Mouse (Mus musculus) hindbrain, postnatal 0 days (tissue): ENCODE data around the gene Fuca1. TPM values are rescaled to one million over a fixed set of nuclear protein-coding genes. Genes with fewer than 3 reads are reported as not detected.

ENCODE experiments used
- ATAC-seq: fragments of 200-750 bp; cut with Nextera tagmentation; 2 replicates; pipeline ENCODE4 v1.8.0; 2017; ENCODE audit warnings: mild to moderate bottlenecking, moderate TSS enrichment, moderate library complexity
- DNase-seq: peaks from one replicate; pipeline ENCODE4 v3.0.0-alpha.2; 2015; ENCODE audit warnings: low spot score
- H3K27ac ChIP-seq: fragments of 300-500 bp; sonication (generic); 2 replicates; pipeline ENCODE4 v1.5.1; 2014; ENCODE audit warnings: mild to moderate bottlenecking
- H3K27me3 ChIP-seq: fragments of 300-500 bp; sonication (generic); 2 replicates; pipeline ENCODE4 v1.6.1; 2014; ENCODE audit warnings: low read length, mixed read lengths; ENCODE audit not compliant: insufficient read depth
- H3K36me3 ChIP-seq: fragments of 300-500 bp; sonication (generic); 2 replicates; pipeline ENCODE4 v1.6.1; 2014; ENCODE audit warnings: low read length, mixed read lengths; ENCODE audit not compliant: insufficient read depth
- H3K4me1 ChIP-seq: fragments of 300-500 bp; sonication (generic); 2 replicates; pipeline ENCODE4 v1.6.1; 2014; ENCODE audit warnings: antibody characterized with exemption, low read length, mixed read lengths; ENCODE audit not compliant: insufficient read depth
- H3K4me2 ChIP-seq: fragments of 300-500 bp; sonication (generic); 2 replicates; pipeline ENCODE4 v1.6.1; 2014; ENCODE audit warnings: low read depth, mild to moderate bottlenecking, low read length, moderate library complexity, mixed read lengths
- H3K4me3 ChIP-seq: fragments of 300-500 bp; sonication (generic); 2 replicates; pipeline ENCODE4 v1.5.1; 2014; ENCODE audit warnings: low read length
- H3K9ac ChIP-seq: fragments of 300-500 bp; sonication (generic); replicated peaks from 2 replicates; pipeline ENCODE4 v1.6.1; 2014; ENCODE audit warnings: mild to moderate bottlenecking, low read length, moderate library complexity, mixed read lengths
- H3K9me3 ChIP-seq: fragments of 300-500 bp; sonication (generic); 2 replicates; pipeline ENCODE4 v1.6.1; 2016; ENCODE audit warnings: low read length, mixed read lengths
- CTCF ChIP-seq: IDR thresholded peaks from 2 replicates; pipeline ENCODE4 v1.5.1; 2016; ENCODE audit warnings: antibody characterized with exemption, control low read depth, low read depth
- WGBS: fragments of 180-500 bp; shearing (Covaris S2); extraction: QIAGEN DNeasy Blood & Tissue Kit; methylation state at CpG from one replicate; pipeline ENCODE4 v1.1.7; 2014; 5-methylcytosine and 5-hydroxymethylcytosine counted together
- polyA plus RNA-seq: library from polyadenylated mRNA; unstranded; fragments of >200 nt; fragmentation: Nextera tagmentation; extraction: Ambion mirVana; gene quantifications from 2 replicates; pipeline ENCODE4 v1.2.1, GENCODE M21; 2015
- total RNA-seq: library from RNA; depleted of rRNA; stranded (reverse); fragments of >200 nt; gene quantifications from 2 replicates; pipeline ENCODE4 v1.2.3, GENCODE M21; 2014; rRNA removed

Fuca1 gene
- total RNA-seq (42.5 and 43.6 TPM in 2 replicates), polyA plus RNA-seq (92.8 and 97.3 TPM in 2 replicates)

DNA sequence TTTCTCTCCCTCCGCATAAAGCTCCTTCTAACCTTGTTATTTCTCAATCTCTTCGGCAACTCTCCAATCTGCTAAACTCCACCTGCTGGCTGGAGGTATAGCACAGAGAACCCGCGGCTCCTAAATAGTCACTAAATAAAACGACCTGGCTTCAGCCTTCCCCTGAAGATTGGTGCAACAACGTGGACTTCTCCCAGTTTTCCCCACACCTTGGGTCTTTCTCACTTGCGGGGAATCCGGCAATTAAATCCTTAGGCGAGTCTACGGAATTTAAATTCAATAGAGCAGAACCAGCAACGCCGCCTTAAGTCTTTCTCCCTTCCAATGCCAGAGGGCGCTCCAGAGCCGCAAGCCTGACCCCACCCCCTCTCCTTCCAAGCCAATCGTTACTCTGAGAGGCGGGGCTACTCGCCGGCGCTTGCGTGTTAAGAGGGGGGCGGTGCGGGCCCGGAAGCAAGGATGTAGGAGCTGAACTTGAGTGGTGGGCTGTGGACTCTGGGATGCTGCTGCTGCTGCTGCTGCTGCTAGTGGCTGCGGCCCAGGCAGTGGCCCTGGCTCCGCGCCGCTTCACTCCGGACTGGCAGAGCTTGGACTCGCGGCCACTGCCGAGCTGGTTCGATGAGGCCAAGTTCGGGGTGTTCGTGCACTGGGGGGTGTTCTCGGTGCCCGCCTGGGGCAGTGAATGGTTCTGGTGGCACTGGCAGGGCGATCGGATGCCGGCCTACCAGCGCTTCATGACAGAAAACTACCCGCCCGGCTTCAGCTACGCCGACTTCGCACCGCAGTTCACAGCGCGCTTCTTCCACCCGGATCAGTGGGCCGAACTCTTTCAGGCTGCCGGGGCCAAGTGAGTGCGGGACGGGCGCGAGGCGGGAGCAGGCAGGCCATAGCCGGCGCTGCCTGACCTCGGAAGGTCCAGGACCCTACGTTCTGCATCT is at the start of gene Fuca1:
Fuca1 (plus strand) TSS at position 432 of the 938 bp plus-strand sequence.
- no peaks in the 10 kb centered on the region for H3K9me3 ChIP-seq
- H3K27ac ChIP-seq = peak within 1 kb of the TSS; percentile 80
- TF ChIP-seq CTCF = peak; percentile 76
- WGBS = 2% methylated on average over 60 of the region's 60 CpGs
- DNase-seq = peak; percentile 98
- H3K4me1 ChIP-seq = peaks cover 5% of the 10 kb centered on the region; the same call in 1 of the 2 replicates
- peak within 1 kb of the TSS; percentile 51 for H3K4me3 ChIP-seq
- H3K4me2 ChIP-seq = peak within 1 kb of the TSS; percentile 88
- H3K36me3 ChIP-seq = peaks cover 1% of the 10 kb centered on the region; the same call in 1 of the 2 replicates
- H3K27me3 ChIP-seq = no peaks in the 10 kb centered on the region
- peak within 1 kb of the TSS; percentile 62 for H3K9ac ChIP-seq
- peak; percentile 99 for ATAC-seq

DNA sequence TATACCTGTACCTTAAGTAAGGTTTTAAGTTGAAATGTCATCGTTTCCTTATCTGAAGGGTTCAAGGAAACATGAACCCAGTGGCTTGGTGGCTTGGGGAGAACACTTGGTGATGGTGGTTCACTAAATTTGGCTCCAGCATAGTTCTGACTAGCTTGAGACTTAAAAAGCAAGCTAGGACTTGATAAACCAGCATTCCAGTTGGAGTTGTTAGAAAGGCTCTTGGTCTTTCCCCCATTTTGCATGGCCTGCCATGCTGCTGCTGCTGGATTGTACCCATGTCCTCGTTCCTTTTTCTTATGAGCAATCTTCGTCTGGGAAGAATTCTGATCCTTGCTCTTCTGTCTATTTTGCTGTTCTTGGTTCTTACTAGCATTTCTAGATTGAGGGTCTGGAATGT is 48.5 kb upstream of the Fuca1 start:
- H3K9ac ChIP-seq = peak overlapping the region; percentile 28; the same call in 1 of the 2 replicates
- no peak for DNase-seq
- TF ChIP-seq CTCF = no peak
- H3K36me3 ChIP-seq = no peaks in the 10 kb centered on the region
- ATAC-seq = no peak
- WGBS = 36% methylated on average over 3 of the region's 3 CpGs
- H3K4me2 ChIP-seq = peak overlapping the region; percentile 85
- peak overlapping the region; percentile 100; the same call in 1 of the 2 replicates for H3K27ac ChIP-seq
- H3K4me1 ChIP-seq = peaks cover 31% of the 10 kb centered on the region
- H3K4me3 ChIP-seq = peak overlapping the region; percentile 89
- H3K9me3 ChIP-seq = no peaks in the 10 kb centered on the region
- no peaks in the 10 kb centered on the region for H3K27me3 ChIP-seq

DNA sequence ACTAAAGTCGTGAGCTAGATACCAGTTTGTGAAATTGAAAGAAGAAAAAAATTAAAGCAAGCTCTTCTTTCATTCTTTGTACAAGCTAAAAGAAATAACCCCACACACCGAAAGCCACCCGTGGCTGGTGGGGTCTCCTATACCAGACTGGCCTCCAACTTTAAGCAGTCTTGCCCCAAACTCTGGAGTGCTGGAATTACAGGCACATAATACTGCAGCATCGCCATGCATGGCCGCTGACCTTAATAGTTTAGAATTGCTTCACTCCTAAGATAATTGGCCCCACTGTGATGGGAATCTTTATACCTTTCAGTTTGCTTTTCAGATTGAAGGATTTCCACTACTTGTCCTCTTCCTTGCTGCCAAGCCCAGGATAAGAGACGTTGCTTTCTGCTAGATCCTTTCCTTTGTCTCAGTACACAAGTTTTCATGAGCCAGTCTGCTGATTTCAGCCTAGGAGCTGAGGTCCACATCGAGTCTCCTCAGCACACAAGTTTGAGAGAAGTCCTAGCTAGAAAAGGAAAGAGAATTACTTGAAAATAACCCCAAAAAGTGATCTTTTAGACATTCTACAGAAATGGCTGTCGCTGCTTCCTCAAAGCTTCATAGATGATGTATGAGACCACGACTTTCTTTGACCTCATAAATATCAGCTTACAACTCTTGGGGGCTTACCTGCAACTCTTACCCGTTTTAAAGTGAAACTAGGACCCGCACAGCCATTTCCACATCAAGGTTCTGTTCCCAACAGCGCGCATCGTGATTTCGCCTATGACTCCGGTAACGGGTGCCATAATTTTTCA is 47.7 kb upstream of the Fuca1 start:
- TF ChIP-seq CTCF = no peak
- Histone ChIP-seq H3K9ac (peak overlapping the region; percentile 96), H3K27me3 (no peaks in the 10 kb centered on the region), H3K4me3 (peak overlapping the region; percentile 89), H3K27ac (peak overlapping the region; percentile 100), H3K4me1 (peaks cover 32% of the 10 kb centered on the region), H3K4me2 (peak overlapping the region; percentile 85), H3K36me3 (no peaks in the 10 kb centered on the region), H3K9me3 (no peaks in the 10 kb centered on the region)
- DNase-seq (peak; percentile 28), ATAC-seq (no peak)
- 5% methylated on average over 17 of the region's 17 CpGs for WGBS

DNA sequence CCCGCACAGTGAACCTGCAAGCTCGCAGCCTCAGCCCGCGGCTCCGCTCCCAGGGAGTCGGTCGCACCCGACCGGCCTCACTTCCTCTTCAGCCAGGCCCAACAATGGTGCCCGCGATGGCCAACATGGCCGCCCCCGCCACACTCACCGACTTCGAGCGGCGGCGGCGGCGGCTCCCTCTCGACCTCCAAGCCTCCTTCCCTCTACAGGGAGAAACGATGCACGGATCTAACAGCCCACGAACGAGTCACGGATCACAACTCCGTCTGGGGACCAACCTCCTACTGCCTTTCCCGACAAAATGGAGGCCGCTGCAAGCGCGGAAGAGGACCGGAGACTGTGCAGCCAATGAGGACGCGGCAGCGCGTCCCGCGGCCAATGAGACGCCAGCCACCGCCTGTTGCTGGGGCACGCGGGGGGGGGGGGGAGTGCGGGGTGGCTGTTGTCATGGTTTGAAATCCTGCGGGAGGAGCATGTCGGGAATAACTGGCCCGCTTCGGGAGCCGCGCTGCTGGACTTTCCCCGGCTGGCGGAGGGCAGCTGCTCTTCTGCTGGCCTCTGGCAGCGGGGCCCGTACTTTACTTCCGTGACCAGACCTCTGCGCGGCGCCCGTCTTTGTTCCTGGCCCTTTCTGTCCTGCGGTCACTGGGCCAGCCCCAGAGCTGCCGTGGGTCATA is 46.9 kb upstream of the Fuca1 start, which contains the start of gene Pnrc2:
Pnrc2 (minus strand) TSS at position 325 of the 677 bp plus-strand sequence.
- DNase-seq = peak; percentile 97
- Histone ChIP-seq H3K4me1 (peaks cover 32% of the 10 kb centered on the region), H3K9me3 (no peaks in the 10 kb centered on the region), H3K36me3 (no peaks in the 10 kb centered on the region), H3K27ac (peak within 1 kb of the TSS; percentile 100), H3K4me2 (peak within 1 kb of the TSS; percentile 85), H3K9ac (peak within 1 kb of the TSS; percentile 96), H3K4me3 (peak within 1 kb of the TSS; percentile 89), H3K27me3 (no peaks in the 10 kb centered on the region)
- no peak; the same call in 1 of the 2 replicates for TF ChIP-seq CTCF
- peak; percentile 98 for ATAC-seq
- under 1% methylated on average over 57 of the region's 60 CpGs for WGBS

DNA sequence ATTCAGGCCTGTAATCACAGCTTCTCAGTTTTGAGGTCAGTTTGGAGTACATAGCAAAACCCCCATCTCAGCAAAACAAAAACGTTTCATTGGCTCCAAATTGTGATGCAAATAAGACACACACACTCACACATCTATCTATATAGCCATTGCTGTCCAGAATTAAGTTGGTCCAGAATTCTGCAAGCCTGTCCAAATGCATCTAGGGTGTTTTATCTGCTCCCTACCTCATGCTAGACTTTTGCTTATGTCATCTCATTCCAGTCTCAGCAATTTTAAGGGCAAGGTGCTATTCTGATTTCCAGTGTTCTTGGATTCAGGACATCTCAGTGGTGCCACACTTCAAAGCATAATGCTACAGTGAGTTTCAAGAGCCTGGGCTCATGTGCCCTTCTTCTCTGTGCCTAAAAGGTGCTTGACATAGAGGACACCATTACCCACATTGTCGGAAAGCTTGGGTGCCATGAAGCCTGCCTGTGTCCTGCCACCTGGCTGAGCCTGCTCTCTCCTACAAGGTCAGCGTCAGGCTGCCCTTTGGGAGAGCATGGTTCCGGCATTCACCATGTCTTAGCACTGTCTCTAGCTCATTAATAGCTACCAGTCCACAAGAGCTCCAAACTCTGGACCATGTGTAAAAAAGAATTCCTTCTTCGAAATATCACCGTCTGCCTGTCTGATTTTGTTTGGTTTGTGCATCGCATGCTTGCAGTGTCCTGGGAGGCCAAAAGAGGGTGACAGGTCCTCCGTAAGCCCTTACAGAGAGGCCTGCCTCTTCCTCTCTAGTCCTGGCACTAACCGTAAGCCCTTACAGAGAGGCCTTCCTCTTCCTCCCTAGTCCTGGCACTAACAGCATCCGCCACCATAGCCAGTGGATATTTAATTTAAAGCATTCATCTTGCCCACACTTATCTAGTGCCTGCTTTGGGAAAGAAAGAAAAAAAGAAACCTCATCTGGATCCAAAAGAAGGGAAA is 45.7 kb upstream of the Fuca1 start:
- no peak overlapping the region for H3K9ac ChIP-seq
- ATAC-seq = no peak
- no peak overlapping the region for H3K4me3 ChIP-seq
- TF ChIP-seq CTCF = no peak
- peak overlapping the region; percentile 85; the same call in 1 of the 2 replicates for H3K4me2 ChIP-seq
- DNase-seq = no peak
- peaks cover 32% of the 10 kb centered on the region for H3K4me1 ChIP-seq
- no peaks in the 10 kb centered on the region for H3K9me3 ChIP-seq
- H3K27me3 ChIP-seq = no peaks in the 10 kb centered on the region
- WGBS = 70% methylated on average over 10 of the region's 10 CpGs
- H3K27ac ChIP-seq = peak overlapping the region; percentile 100
- no peaks in the 10 kb centered on the region for H3K36me3 ChIP-seq
